Mouse (Mus musculus): ENCODE data around the gene Brf1.

The Brf1 gene

GRCm38 (mm10) chr12:112938873-112939565 is 61.5 kb downstream of the Brf1 start:
- peak; percentile 76 for DNase-seq (ENCODE audit: low spot score)

- no peak for DNase-seq (ENCODE audit: low spot score)
These were observed 62.1 kb downstream of the Brf1 start for GRCm38 (mm10) chr12:112938366-112938765.

DNA sequence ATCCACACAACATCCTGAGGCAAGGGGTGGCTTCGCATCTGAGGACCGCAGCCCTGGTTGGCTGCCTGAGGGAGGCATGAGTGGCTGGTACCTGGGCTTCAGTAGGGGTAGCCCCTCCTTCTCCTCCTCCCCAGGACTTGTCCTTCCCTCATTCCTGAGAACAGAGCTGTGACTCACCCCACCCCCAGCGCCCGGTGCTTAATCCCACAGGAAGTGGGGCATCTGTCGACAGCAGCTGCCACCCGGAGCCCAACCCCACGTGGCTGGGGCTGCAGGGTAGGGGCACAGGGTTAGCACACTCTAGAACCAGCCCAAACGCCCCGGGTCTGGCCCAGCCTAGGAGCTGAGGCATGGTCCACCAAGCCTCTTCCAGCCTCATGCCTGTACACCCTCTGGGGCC is 62.6 kb downstream of the Brf1 start:
- no peak for DNase-seq (ENCODE audit: low spot score)

DNA sequence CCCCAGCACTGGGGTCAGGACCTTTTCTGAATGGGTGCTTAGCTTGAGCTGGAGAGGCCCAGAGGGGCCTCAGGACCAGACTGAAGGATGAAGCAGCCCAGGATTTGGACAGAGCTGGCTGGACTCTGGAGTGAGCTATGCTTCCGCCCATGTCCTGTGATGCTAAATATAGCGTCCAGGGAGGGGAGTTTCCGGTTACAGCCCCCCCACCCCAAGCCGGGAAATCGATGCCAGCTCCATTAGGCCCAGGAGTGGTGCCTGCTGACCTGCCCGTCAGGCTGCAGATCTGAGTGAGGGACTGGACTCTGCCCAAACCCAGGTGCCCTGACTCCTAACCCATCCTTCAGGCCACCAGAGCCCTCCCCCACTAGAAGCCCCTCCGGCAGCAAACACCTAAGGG is 67.9 kb downstream of the Brf1 start:
- no peak for DNase-seq (ENCODE audit: low spot score)

- peak; percentile 69 for DNase-seq (ENCODE audit: low spot score)
These were observed 70.7 kb downstream of the Brf1 start, which contains the start of gene Jag2 for GRCm38 (mm10) chr12:112929562-112930352. Gene Jag2 (minus strand): TSS chr12:112929776.

- peak; percentile 50 for DNase-seq (ENCODE audit: low spot score)
These were observed 71.9 kb downstream of the Brf1 start for GRCm38 (mm10) chr12:112928401-112929241.

DNA sequence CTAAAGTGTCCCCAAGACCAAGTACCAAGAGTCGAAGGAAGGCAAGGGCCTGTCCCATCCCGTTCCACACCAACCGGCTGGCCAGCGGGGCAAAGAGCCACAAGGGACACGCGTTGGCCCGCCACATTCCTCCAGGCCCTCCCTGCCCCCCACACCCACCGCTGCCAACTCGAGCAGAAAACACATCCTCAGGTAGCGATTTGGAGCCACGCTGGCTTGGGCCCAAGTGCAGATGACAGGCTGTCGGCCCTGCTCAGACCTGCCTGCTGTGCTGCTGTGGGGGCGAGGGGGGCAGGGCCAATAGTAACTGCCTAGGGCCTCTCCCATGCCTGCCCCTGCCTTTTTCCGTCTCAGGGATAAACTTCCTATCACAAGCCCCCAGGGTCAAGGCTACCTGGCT is 73.2 kb downstream of the Brf1 start:
- no peak for DNase-seq (ENCODE audit: low spot score)

- DNase-seq (ENCODE audit: low spot score): no peak
These were observed 74.6 kb downstream of the Brf1 start for GRCm38 (mm10) chr12:112925950-112926349.

- peak; percentile 54 for DNase-seq (ENCODE audit: low spot score)
These were observed 78.0 kb downstream of the Brf1 start for GRCm38 (mm10) chr12:112922541-112922940.

GRCm38 (mm10) chr12:112921518-112921917 is 79.0 kb downstream of the Brf1 start:
- DNase-seq (ENCODE audit: low spot score): no peak

DNA sequence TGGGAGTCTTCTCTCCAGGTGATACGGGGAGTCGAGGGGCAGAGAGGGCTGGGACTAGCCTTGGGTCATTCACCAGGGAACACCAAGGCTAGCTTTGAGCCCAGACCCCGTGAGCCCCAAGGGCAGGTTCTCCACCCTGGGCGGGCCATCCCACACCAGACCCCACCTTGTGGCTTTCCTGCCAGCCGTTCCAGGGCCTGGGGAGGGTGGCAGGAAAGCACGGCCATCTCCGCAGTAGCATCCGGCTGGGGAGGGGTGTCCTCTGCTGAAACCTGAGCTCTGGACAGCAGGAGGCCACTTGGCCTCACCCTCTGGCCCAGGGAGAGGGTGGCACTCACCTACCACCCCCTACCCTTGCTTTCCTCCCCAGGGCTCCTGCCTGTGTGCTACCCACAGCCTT is 82.6 kb downstream of the Brf1 start:
- DNase-seq (ENCODE audit: low spot score): no peak

- no peak for DNase-seq (ENCODE audit: low spot score)
These were observed 83.0 kb downstream of the Brf1 start for GRCm38 (mm10) chr12:112917486-112917885.

- DNase-seq (ENCODE audit: low spot score): no peak
These were observed 83.7 kb downstream of the Brf1 start for GRCm38 (mm10) chr12:112916698-112917400.

DNA sequence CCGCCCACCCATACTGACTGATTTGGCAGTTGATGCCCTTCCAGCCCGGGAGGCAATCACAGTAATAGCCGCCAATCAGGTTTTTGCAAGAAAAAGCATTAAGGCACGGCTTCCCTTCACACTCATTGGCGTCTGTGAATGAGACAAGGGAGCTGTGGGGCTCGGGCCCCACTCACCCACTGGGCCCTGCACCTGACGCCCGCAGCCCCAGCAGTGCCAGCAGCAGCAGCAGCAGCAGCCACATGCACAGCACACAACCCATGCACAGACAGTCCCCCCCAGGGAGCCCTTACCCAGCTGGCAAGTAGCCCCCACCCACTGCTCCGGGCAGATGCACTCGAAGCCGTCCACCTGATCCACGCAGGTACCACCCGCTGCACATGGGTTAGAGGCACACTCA is 84.9 kb downstream of the Brf1 start:
- DNase-seq (ENCODE audit: low spot score): no peak

DNA sequence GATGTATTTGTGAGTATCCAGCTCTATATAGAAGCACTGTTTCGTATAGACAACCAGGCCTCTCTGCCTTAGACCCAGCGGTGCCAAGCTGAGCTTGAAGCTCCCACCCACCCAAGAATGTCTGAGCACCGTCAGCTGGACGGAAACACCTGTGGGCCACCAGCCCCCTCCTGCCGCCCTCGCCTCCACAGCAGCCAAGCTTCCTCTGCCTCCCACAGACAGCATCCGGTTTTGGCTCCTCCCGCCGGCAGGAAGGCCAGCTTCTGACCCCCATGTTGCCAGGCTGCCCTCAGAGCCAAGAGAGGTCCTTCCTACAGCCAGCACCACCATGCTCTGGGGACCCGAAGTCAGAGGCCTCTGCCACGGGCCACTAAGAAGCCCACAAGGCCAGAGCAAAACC is 86.0 kb downstream of the Brf1 start:
- no peak for DNase-seq (ENCODE audit: low spot score)

DNA sequence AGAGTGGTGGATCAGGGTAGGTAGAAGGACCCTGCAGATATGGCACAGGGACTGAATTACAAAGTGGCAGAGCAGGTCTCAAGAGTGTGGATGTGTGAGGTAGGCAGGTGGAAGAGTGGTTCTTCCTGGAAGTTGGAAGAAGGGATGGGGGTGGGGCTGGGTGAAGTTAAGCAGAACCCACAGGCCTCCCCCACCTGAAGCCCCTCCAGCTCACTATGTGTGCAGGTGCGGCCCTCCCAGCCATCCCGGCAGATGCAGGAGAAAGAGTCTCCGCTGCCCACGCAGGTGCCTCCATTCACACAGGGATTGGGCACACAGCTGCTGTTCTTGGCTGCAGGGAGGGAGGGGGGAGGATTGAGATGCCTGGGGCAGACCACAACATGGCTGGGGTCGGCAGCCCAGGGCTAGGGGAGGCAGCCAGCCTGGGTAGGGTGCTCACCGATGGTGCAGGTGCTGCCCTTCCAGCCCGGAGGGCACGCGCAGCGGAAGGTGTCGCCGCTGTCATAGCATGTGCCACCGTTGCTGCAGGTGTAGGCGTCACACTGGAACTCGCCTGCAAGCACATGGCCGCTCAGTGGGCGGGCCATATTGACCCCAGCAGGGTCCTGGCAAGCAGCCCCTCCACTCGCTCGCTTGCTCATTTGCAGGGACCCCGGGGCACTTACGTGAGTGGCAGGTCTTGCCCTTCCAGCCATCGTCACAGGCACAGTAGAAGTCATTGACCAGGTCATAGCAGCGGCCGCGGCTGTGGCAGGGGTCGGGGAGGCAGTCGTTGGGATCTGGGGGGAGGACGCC is 87.4 kb downstream of the Brf1 start:
- DNase-seq (ENCODE audit: low spot score): no peak

DNA sequence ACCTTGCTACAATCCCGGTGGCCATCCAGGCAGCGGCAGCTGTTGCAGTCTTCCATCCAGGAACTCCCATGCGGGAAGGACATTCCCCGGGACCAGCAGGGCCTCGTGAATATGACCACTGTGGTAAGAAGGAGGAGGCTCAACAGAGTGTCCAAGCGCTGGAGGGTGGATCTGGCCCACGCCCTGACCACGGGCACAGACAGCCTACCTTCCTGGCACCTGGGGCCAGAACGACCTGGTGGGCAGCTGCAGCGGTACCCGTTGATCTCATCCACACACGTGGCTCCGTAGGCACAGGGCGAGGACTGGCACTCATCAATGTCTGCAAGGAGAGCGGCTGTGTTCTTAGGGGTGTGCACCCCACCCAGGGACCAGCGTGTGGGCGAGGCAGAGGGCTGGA is 88.8 kb downstream of the Brf1 start:
- no peak for DNase-seq (ENCODE audit: low spot score)
